Mouse (Mus musculus): ENCODE measurements at regions not wholly inside any gene's neighbourhood (a gene's known extent, or its start where the extent isn't known, plus 50 kb on each side); places are given as distances from the start of the nearest gene placed in this dataset.

DNA sequence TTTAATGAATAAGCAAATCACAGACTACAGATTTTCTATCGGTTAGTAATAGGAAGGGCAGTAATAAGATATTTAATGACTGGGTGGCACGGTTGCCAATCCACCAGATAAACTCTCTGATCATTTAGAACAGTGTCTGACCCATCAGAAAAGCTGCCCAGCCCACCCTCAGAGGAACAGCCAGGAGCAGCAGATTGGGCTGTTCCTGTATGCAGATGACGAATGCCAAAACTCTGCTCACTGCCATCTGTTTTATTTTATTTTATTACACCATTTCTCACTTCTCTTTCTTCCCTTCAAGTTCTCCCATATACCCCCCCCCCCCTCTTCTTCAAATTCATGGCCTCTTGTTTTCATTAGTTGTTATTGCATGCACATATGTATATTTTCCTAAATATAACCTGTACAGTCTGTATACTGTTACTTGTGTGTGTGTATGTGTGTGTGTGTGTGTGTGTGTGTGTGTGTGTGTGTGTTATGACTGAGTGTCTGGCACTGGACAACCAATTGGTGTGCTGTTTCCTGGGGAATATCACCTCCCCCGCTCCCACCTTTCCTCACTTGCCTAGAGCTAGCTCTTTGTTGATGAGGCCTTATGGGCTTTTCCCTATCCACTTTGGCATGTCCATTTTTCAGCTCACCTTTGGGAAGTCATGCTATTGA lies 260.9 kb downstream of the Olfm4 start:
- no peak for DNase-seq (ENCODE audit: low spot score in 2 of 2)

DNA sequence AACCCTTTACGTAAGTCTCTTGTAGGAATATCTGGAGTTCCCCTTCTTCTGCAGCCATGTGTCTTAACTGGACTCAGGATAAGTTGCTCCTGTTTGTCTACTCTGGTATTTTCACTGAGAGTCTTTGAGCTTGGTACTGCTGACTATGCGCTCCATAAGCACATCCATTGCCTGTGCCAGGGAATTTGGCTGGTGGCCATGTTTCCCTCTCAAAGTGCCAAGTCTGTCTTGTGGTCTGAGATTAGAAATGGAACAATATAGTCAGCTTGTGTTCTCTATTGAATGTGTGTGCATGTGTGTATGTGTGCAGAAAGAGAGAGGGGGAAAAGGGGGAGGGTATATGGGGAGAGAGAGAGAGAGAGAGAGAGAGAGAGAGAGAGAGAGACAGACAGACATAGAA lies 263.7 kb downstream of the Olfm4 start:
- peak in 1 of 2 experiments; percentile 46 for DNase-seq (ENCODE audit: low spot score in 2 of 2)

DNA sequence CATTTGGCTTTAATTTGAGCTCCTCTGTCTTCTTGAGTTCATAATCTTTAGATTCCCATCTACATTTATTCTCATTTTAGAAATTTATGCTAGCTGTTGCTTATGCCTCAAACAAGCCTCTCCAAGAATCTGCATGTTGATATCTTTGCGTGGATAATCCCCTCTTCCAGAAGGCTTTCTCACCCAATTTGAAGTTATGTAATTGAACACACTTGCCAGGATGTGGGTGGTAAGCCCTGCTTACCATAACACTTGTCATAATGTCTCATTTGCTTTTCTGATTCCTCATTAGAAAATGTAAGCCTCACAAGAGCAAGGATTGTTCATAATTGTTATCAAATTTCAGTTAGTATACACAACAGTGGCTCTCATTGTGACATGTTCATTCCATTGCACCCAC lies 266.0 kb downstream of the Olfm4 start:
- no peak for DNase-seq (ENCODE audit: low spot score in 2 of 2)

DNA sequence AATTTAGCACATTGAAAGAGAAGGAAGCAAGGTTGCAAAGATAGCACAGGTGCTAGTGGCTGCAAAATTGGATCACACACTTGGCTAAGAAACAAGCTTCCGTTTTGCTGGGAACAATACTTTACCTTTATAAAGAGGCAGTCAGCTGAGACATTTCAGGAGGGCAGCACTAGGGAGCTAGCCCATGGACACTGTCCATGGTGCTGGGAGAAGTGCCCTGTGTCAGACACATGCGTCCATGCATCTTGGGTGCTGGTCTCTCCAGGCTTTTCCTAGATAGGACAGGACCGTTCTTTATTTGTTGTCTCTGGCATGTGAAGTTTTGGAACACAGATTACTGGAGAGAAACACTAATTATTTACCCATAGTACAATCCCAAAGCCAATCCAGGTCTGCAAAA lies 273.2 kb downstream of the Olfm4 start:
- DNase-seq (ENCODE audit: low spot score in 2 of 2): no peak

DNA sequence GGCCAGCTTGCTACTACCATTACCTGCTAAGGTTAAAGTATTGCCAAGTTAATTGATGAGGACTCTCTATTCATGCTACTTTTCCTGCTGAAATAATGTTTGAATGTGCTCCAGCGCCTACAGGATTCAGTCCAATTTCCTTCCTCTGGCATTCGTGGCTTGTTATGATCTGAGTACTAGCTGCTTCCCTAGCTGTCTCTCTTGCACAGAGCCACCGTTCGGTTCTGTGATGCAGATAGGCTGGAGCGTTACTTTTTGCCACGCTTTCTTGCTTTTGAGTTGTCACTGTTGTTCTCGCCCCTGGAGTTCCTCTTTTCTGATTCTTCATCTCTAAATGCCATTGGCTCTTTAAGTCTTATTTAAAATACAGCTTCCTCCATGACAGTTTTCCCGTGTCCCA lies 279.3 kb downstream of the Olfm4 start:
- no peak for DNase-seq (ENCODE audit: low spot score in 2 of 2)

DNA sequence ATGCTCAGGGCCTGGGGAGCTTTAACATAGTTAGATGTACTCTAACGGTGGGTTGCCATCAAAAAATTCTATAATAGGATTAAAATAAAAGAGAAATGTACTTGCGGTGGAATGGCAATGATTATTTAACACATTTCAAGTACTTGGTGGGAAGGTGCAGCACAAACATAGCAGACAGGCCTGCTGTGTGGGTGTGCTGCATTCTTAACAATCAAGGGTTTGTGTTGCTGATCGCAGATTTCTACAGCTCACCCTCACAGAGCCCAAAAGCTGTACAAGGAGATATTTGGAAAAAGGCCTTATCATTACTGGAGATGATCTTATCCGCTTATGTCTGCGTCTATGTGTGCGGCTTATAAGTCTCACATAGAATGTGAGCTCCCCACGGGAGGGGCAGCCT lies 281.2 kb downstream of the Olfm4 start:
- DNase-seq (ENCODE audit: low spot score in 2 of 2): no peak

DNA sequence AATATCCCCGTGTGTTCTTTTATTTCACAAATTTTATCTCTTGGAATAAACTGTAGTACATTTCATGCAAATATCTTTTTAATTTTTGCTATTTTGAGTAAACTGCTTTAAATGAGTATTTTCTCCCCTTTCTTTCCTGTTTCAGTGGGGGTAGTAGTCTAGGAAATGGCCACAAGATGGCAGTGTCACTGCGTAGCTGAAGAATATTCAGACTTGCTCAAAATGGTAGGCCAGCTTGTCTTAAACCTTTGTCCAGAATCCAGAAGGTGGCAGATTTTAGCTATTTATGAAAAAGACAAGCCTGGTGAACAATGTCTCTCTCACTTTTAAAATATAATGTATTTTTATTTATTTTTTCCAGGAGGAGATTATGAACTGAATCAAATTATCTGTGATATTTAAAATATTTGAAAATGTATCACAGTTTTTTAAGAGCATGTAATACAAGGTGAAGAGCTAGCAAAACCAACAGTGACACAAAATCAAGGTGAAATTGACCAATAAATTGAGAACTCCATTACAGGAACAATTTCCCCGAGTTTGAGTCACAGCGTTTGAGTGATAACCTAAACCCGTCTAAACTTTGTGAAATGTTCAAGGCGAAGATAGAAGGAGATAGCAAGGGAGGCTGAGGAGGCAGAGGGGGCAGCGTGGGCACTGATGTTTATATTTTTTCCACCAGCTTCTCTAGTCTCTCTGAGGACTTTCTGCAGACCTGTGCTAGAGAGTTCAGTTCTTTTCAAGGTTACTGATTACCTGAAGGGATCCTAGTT lies 285.5 kb downstream of the Olfm4 start:
- no peak for DNase-seq (ENCODE audit: low spot score in 2 of 2)

DNA sequence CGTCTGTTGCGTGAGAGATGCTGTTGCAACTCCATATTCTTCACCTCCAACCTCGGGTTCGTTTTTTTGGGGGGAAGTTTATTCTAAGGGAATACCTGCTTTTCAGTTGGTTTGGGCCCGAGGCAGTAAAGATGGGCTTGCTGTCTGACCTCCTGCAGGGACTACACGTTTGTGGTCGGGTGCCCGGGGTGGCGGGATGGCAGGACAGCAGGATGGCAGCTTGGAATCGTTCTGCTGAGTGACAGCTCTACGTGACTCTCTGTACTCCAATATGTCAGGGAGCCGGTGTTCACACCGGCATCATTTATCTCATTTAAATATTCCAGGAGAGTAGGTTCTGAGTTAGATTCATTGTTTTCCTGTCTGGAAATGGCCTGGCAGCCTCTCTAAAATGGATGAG lies 286.2 kb downstream of the Olfm4 start:
- DNase-seq (ENCODE audit: low spot score in 2 of 2): no peak

DNA sequence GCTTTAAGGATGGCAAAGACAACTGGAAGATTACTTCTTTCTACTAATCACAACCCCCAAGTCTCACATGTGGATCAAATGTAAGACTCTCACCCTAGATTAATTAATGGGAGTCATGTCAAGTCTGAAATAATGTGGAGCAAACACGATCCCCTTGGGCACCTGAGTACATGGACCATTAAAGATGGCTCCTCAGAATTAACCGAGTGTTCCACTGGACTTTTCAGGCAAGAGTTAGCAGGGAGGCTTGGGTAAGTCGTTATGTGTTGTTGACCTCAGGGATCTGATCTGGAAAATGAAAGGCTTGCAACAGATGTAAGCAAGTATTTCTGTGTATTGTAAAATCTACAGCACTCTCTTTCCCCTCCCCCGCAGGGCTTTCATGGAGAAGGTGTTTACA lies 296.3 kb downstream of the Olfm4 start:
- DNase-seq (ENCODE audit: low spot score in 2 of 2): no peak

DNA sequence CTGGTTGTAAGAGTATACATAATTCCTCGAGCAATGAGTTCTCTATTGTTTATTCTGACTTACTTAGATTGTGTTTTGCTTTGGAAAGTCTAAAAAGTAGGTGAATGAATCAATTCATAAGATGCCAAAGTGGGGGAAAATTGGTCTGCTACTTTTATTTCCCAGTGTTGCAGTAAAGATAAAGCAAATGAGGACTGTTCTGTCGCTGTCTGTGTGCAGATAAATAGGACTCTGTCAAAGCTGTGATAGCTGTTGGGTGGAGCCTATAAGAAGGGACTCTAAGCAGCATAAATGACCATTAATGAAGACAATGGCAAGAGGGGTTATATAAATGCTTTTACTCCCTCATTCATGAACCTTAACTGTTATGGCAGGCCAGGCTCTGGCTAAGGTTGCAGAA lies 299.8 kb downstream of the Olfm4 start:
- DNase-seq (ENCODE audit: low spot score in 2 of 2): no peak

DNA sequence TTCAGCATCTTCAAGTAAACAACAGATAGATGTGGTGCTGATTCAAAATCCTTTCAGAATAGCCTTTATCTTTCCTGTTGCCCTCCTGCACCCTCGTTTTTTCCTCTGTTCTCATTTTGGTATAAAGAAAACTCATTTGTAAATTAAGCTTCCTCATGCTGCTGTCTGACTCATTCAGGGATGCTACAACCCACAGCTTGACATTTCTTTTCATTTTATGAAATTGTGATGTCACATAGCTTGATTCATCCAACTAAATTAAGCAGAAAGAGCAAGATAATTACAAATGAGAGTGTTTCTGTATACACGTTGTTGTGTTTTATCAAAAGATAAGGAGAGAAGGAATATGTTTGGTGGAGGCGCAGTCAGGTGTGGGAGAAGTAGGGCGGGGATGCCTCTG lies 307.5 kb downstream of the Olfm4 start:
- no peak for DNase-seq (ENCODE audit: low spot score in 2 of 2)

DNA sequence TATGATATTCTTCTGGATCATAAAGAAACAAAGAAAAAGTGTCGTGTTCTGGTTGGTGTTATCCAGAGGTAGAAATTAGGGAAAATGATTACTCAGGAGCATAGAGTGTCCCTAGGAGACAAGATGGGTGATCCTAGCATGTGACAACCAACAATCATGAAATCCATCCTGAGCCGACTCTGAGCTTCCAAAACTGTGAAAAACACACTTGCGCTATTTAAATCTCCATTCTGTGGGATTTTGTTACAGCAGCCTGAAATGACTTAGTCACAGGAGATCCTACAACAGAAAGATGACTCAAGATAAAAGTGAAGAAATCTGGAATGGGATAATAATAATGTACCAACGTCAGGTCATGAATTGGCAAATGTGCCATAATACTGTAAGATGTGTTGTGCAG lies 309.5 kb downstream of the Olfm4 start:
- no peak for DNase-seq (ENCODE audit: low spot score in 2 of 2)

DNA sequence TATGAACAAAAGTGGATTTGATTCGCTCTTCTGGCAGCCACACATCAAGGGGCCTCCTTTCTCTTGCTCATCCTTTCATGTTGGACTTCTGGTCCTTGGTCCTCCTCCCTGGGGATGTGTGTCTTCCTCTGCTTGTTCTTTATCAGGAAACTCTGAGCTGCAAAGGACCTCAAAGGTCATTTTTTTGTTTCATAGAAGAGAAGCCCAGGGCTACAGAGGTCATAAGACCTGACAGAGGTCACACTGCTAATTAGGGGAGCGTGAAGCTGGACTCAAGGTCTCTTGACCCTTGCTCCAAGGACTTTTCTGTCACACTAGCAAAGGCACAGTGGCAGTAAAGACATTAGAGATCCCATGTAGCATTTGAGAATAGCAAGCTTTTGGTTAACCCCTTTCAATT lies 345.8 kb downstream of the Olfm4 start:
- DNase-seq (ENCODE audit: low spot score in 2 of 2): no peak

DNA sequence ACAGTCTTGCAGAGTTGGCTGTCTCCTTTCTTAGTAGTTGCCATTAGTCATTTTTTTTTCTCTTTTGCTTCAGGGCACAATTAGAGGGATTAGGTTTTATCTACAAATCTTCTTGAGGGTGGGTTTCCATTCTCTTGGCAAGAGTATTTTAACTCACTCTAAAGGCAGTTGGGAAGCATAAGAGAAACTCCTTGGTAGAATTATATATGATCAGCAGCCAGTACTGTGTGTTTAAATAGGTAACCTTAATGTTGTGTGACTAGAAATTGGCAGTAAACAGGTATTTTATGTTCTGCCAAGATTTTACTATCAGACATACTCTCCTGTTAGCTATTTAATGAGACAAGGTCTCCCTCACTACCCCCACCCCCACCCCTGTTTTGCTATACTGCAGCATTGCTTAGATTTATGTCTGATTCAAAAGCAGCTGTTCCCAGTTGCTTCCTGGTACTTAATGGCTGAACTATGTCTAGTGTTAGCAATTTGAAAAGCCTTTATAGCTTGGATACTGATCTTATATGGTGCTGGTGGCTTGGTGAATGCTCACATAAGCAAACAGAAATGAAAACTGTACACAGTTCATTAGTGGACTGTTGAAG lies 378.2 kb downstream of the Olfm4 start:
- DNase-seq (ENCODE audit: low spot score in 2 of 2): no peak

DNA sequence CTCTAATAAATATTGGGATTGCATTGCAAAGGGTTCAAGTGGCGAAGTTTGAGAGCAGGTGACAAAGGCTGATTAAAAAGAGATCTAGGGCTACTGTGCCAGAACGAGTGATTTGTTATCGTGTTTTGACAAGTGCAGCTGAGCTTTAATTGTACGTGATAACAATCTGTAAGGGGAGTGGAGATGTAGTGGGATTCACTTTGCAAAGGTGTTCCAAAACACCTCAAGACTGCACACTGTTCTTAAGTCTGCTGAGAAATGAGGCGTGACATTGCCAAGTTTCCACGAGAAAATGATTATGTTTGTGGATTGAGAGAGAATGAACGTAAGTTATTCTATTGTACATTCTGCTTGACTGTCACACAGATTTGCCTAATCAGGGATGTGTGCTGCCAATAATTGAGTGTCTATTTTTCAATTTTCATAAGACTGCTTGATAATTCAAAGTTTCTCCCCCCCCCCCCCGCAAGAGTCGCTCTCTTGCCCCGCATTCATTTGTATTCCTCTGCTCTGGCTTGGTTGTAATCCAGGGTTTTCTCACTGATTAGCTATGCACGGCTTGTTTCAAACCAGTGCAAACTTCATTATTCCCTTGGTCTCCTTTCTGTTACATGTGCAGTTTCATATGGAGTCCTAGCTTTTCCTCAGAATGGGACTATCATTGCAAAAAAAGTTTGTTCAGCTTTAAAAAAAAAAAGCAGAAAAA lies 385.7 kb downstream of the Olfm4 start:
- no peak for DNase-seq (ENCODE audit: low spot score in 2 of 2)

DNA sequence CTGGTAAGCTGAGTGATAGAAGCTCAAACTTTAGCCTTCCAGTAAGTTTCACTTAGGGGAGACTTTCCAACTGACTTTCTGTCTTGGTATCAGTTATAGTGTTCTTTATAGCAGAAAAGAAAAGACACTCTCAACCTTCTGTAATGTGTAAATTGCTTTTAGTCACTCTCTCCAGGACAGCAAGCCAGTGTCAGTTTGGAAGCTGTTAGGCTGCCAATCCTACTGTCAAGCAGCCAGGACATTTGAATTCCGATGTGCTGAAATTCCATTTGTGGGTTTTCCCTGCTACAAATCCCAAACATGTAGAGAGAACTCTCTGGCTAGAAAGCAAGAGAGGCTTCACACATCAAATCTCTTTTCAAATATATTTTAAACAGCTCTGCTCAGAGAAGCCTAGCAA lies 390.4 kb downstream of the Olfm4 start:
- no peak for DNase-seq (ENCODE audit: low spot score in 2 of 2)

DNA sequence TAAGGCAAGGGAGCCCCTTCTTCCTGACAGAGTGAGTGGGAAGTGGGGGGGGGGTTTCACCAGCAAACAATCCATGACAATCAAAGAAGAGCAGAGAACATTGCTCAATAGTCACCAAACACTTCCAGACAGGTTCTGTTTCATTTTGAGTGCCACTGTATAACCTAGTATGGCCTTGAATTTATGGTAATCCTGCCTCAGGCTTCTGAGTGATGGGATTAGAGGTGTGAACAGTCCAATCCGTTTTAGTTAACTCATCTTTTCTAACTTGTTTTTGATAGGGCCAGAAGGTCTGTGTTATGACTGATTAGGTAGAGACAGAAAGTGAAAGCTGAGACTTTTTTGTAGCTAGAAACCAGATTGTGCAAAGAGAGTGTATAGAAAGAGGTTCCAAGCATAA lies 393.2 kb downstream of the Olfm4 start:
- no peak for DNase-seq (ENCODE audit: low spot score in 2 of 2)

DNA sequence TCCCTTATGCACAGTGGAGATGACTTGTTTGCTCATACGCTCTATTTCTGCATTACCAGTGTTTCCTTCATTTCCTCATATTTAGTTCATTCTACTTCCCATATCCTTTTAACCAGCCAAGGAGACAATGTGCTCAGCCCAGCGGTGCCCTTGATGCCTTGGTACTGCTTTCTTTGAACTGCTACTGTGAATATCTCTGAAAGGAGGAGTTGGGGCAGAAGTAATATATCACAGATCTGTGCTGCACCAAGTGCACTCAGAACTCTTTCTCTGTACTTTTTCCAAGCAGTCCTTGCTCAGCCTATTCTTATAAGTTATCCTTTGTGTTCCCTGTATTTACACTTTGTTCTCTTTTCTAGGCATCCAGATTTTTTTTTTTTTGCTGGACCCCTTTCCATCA lies 407.5 kb downstream of the Olfm4 start:
- no peak for DNase-seq (ENCODE audit: low spot score in 2 of 2)

DNA sequence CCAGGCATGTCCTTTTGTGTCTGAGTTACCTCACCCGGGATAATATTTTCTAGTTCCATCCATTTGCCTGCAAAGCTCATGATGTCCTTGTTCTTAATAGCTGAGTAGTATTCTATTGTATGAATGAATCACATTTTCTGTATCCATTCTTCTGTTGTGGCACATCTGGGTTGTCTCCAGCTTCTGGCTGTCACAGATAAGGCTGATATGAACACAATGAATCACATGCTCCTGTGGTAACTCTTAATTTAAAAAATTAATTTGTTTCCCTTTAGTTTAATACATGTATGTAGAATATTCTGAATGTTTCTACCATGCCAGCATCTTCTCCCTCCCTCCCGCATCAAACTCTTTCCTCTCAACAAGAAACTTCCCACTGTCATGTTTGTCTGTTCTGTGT lies 424.4 kb downstream of the Olfm4 start:
- no peak for DNase-seq (ENCODE audit: low spot score in 2 of 2)

DNA sequence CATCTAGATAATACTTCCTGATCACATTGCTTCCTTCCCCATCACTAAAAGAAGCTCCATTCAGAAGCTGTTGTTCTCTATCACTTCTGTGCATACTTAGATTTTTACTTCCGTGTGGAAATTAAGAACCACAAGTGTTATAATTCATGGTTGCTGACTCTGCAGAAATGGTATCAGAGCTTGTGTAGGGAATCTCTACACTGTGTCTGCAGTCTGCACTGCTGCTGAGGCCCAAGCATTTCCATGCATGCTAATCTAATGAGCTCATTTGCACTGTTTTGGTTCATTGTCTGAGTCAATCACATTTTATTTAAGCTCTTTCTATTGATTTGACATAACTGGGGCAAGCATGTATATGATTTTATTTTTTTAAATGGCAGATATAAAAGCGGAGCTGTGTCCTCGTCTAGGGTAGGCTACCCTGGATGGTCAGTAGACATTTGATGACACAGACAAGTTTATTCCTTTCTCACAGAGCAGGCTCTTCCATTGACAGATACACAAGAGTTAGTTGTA lies 435.0 kb downstream of the Olfm4 start:
- no peak for DNase-seq (ENCODE audit: low spot score in 2 of 2)

DNA sequence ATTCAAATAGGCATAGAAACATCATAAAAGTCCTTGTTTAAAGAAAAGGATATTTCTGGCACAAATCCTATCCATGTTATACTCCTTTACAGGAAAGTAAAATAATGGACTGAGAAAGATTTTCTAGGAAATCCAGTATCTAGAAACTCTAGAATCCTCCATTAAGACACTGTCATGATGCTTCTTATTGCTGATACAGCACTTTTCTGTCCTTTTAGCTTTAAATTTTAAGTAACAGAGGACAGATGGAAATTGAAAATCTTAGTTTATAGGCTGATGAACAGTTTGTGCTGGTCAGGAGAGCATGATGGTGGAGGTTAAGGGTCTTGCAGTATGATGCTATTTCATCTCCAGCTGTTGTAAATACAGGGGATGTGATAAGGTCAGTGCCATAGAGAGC lies 459.9 kb downstream of the Olfm4 start:
- DNase-seq (ENCODE audit: low spot score in 2 of 2): no peak

DNA sequence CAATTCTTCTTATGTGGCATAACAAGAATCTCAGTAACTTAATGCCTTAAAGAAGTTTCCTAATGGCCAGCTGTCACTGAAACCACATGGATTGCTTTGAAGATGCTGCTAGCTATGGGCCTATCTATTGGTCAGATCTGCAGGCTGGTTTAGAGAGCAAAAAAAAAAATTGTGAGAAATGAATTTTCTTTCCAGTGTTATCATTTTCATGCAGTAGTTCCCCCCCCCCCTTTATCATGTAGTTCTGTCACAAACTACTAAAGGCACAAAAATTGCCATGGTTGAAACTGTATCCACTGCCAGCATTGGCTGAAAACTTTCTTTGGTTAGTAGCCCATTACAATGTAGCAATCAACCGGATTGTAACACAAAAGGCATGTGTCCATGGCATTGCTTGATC lies 487.6 kb downstream of the Olfm4 start:
- DNase-seq (ENCODE audit: low spot score in 2 of 2): no peak

DNA sequence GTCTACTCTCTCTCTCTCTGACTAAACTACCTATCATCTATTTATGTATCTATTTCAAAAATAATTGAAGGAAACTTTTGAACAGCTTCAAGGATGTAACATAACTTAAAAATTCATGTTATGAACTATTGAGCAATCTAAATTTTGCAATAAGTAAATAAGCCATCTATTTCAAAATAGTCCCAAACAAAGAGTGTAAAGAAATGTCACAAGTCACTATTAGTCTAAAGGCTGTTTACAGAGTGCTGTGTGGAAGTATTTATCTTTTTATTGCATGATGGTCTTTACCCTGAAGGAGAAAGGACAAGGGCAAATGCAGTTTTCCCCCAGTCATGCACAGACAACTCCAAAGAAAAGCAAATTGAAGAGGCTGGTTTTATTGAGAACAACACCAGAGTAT lies 496.0 kb downstream of the Olfm4 start:
- DNase-seq (ENCODE audit: low spot score in 2 of 2): no peak

All from heart, adult 9 months (tissue).